Mouse (Mus musculus) myocyte (in vitro differentiated cells): ENCODE results near the gene Chd9. TPM values are rescaled to one million over a fixed set of nuclear protein-coding genes. Genes with fewer than 3 reads are reported as not detected.
"Not testable (repeated sequence)": the region's sequence is repeated elsewhere in the genome, so short reads cannot be mapped to it uniquely, and the experiment has no call there.

ENCODE experiments used
- H3K27me3 ChIP-seq: one replicate; pipeline ENCODE4 v1.6.1; 2011; ENCODE audit not compliant: control insufficient read depth, insufficient read depth, insufficient read length
- H3K36me3 ChIP-seq: one replicate; pipeline ENCODE4 v1.6.1; 2011; ENCODE audit not compliant: control insufficient read depth, insufficient read depth
- H3K4me2 ChIP-seq: one replicate; pipeline ENCODE4 v1.6.1; 2011; ENCODE audit warnings: low read depth, control low read depth
- H3K4me3 ChIP-seq: one replicate; pipeline ENCODE4 v1.5.1; 2011; ENCODE audit warnings: mild to moderate bottlenecking, control low read depth, moderate library complexity
- H3K79me2 ChIP-seq: one replicate; pipeline ENCODE4 v1.6.1; 2011; ENCODE audit not compliant: control insufficient read depth, insufficient read depth
- H3ac ChIP-seq: one replicate; pipeline ENCODE4 v1.6.1; 2011; ENCODE audit not compliant: control insufficient read depth, insufficient read length
- CEBPB ChIP-seq: IDR thresholded peaks from 2 replicates; pipeline ENCODE4 v1.6.1; 2011; ENCODE audit warnings: mild to moderate bottlenecking, moderate library complexity; ENCODE audit not compliant: poor library complexity, insufficient read depth, severe bottlenecking
- E2F4 ChIP-seq: IDR thresholded peaks from one replicate; pipeline ENCODE4 v1.6.1; 2011; ENCODE audit warnings: mild to moderate bottlenecking, control low read depth, moderate library complexity; ENCODE audit not compliant: insufficient read depth
- MAX ChIP-seq: IDR thresholded peaks from one replicate; pipeline ENCODE4 v1.6.1; 2011; ENCODE audit warnings: low read depth, mild to moderate bottlenecking, control low read depth
- MYOD1 ChIP-seq, 3 experiments: IDR thresholded peaks; one replicate each; pipeline ENCODE4 v1.6.1; 2011; ENCODE audit warnings: control low read depth in 2 of 3, low read depth in 2 of 3, mild to moderate bottlenecking in 2 of 3, moderate library complexity in 1 of 3; ENCODE audit not compliant: insufficient read length in 2 of 3, control insufficient read depth in 1 of 3
- MYOG ChIP-seq, 3 experiments: IDR thresholded peaks; one replicate each; pipeline ENCODE4 v1.6.1; 2011; ENCODE audit warnings: control low read depth in 2 of 3, low read depth in 2 of 3, mild to moderate bottlenecking in 2 of 3; ENCODE audit not compliant: insufficient read length in 2 of 3, control insufficient read depth in 1 of 3, insufficient read depth in 1 of 3
- POLR2A ChIP-seq: IDR thresholded peaks from one replicate; pipeline ENCODE4 v1.6.1; 2011; ENCODE audit warnings: low read depth, mild to moderate bottlenecking, control low read depth, moderate library complexity; ENCODE audit not compliant: insufficient read length
- POLR2AphosphoS2 ChIP-seq: IDR thresholded peaks from one replicate; pipeline ENCODE4 v1.6.1; 2011; ENCODE audit warnings: low read depth, control low read depth; ENCODE audit not compliant: insufficient read length
- REST ChIP-seq: IDR thresholded peaks from one replicate; pipeline ENCODE4 v1.6.1; 2011; ENCODE audit warnings: mild to moderate bottlenecking, control low read depth, moderate library complexity; ENCODE audit not compliant: insufficient read depth, insufficient read length
- SRF ChIP-seq: IDR thresholded peaks from one replicate; pipeline ENCODE4 v1.6.1; 2011; ENCODE audit warnings: low read depth; ENCODE audit not compliant: control insufficient read depth, insufficient read length
- TCF12 ChIP-seq: IDR thresholded peaks from one replicate; pipeline ENCODE4 v1.6.1; 2011; ENCODE audit warnings: mild to moderate bottlenecking, control low read depth; ENCODE audit not compliant: poor library complexity, insufficient read depth, severe bottlenecking
- TCF3 ChIP-seq: IDR thresholded peaks from one replicate; pipeline ENCODE4 v1.6.1; 2011; ENCODE audit warnings: low read depth, control low read depth; ENCODE audit not compliant: insufficient read length
- USF1 ChIP-seq: IDR thresholded peaks from one replicate; pipeline ENCODE4 v1.6.1; 2011; ENCODE audit warnings: low read depth, mild to moderate bottlenecking, control low read depth, moderate library complexity
- polyA plus RNA-seq: library from polyadenylated mRNA; unstranded; fragments of >200 nt; fragmentation: generic; extraction: Trizol; gene quantifications from one replicate; pipeline ENCODE4 v1.2.1, GENCODE M21; 2012; ENCODE audit warnings: missing spikeins

Chd9 gene
- polyA plus RNA-seq, 1 experiment, result 29.6 TPM

DNA sequence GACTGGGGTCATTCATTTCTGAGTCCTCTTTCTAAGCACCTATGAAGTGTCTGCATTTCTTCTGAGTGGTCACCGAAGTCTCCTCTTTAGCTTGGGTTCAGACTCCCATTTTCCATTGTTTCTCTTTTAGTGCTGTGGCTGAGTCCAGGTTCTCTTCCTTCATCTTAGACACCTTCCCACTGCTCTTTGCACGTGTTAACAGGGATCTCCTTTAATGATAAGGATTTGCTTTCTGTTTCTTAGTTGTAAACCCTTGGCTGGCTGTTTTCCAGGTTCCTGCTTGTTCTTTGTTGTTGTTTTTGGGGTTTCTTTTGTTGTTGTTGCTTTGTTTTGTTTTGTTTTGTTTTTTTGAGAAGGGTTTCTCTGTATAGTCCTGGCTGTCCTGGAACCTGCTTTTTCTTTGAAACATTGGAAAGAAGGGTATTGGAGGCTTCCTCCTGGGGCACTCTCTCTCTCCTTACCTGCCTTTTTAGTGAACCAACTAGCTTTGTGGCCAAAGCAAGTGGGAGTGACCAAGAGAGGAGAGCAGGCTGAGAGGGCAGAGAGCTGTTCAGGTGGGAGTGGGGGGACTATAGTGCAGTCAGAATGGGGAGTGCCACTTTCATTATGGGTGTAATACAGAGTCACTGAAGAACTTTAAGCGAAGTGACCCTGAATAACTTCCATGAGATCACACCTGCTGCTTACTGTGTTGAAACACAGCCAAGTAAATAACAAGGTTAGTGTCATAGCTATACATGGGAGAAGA is 95.2 kb downstream of the Chd9 start:
- TF ChIP-seq USF1 (no peak), CEBPB (no peak), TCF12 (no peak), TCF3 (no peak), MYOD1 (IDR thresholded peaks at IDR 0.05; ENCODE audit: control insufficient read depth in 1 of 3, insufficient read length in 2 of 3, low read depth in 2 of 3) (no peak), E2F4 (no peak), MAX (no peak)
- Histone ChIP-seq H3ac (no peak overlapping the region), H3K36me3 (no peaks in the 10 kb centered on the region), H3K4me3 (no peak overlapping the region), H3K27me3 (no peaks in the 10 kb centered on the region), H3K4me2 (no peak overlapping the region), H3K79me2 (no peaks in the 10 kb centered on the region)

GRCm38 (mm10) chr8:90928412-90928811 is 100.3 kb downstream of the Chd9 start:
- Histone ChIP-seq H3ac (no peak overlapping the region), H3K27me3 (no peaks in the 10 kb centered on the region), H3K36me3 (no peaks in the 10 kb centered on the region), H3K4me3 (no peak overlapping the region), H3K4me2 (no peak overlapping the region), H3K79me2 (no peaks in the 10 kb centered on the region)
- no peak for TF ChIP-seq E2F4
- TF ChIP-seq MYOD1 (IDR thresholded peaks at IDR 0.05; ENCODE audit: control insufficient read depth in 1 of 3, insufficient read length in 2 of 3, low read depth in 2 of 3), result no peak
- no peak for TF ChIP-seq CEBPB
- no peak for TF ChIP-seq USF1
- TF ChIP-seq POLR2AphosphoS2, result no peak
- no peak for TF ChIP-seq SRF
- no peak for TF ChIP-seq MYOG (IDR thresholded peaks at IDR 0.05; ENCODE audit: control insufficient read depth in 1 of 3, insufficient read depth in 1 of 3, insufficient read length in 2 of 3, low read depth in 2 of 3)
- no peak for TF ChIP-seq TCF12
- no peak for TF ChIP-seq MAX
- TF ChIP-seq TCF3, result no peak
- no peak for TF ChIP-seq REST
- TF ChIP-seq POLR2A, result no peak

GRCm38 (mm10) chr8:90930125-90930524 is 102.0 kb downstream of the Chd9 start:
- not testable (repeated sequence) for H3K4me2 ChIP-seq, H3K27me3 ChIP-seq, H3K4me3 ChIP-seq, H3ac ChIP-seq, H3K79me2 ChIP-seq, H3K36me3 ChIP-seq

- H3K4me2 ChIP-seq, result no peak overlapping the region
- no peak overlapping the region for H3K4me3 ChIP-seq
- TF ChIP-seq REST (no peak), TCF12 (no peak), MYOD1 (IDR thresholded peaks at IDR 0.05; ENCODE audit: control insufficient read depth in 1 of 3, insufficient read length in 2 of 3, low read depth in 2 of 3) (no peak), CEBPB (no peak), TCF3 (no peak), MYOG (IDR thresholded peaks at IDR 0.05; ENCODE audit: control insufficient read depth in 1 of 3, insufficient read depth in 1 of 3, insufficient read length in 2 of 3, low read depth in 2 of 3) (no peak), POLR2A (no peak), MAX (no peak), POLR2AphosphoS2 (no peak), SRF (no peak), E2F4 (no peak), USF1 (no peak)
- H3K27me3 ChIP-seq, result no peaks in the 10 kb centered on the region
- no peaks in the 10 kb centered on the region for H3K79me2 ChIP-seq
- H3K36me3 ChIP-seq, result no peaks in the 10 kb centered on the region
- no peak overlapping the region for H3ac ChIP-seq
Observed at GRCm38 (mm10) chr8:90932934-90933333, 104.8 kb downstream of the Chd9 start.

DNA sequence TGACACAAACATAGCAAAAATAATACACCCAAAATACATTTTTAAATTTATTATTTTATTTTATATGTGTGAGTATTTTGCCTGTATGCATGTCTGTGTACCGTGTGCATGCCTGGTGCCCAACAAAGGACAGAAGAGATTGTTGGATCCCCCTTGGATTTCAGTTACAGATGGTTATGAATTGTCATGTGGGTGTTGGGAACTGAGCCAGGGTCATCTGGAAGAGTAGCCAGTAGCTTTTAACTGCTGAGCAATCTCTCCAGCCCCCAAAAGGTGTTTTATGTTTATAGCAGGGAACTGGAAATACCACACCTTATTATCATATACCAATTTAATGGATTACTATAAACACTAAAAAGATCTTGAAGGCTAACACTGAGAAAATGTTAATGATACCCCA is 106.6 kb downstream of the Chd9 start:
- H3K79me2 ChIP-seq, result no peaks in the 10 kb centered on the region
- TF ChIP-seq POLR2A (no peak), USF1 (no peak), CEBPB (no peak), SRF (no peak), POLR2AphosphoS2 (no peak), TCF3 (no peak), MAX (no peak), REST (no peak), MYOG (IDR thresholded peaks at IDR 0.05; ENCODE audit: control insufficient read depth in 1 of 3, insufficient read depth in 1 of 3, insufficient read length in 2 of 3, low read depth in 2 of 3) (no peak), E2F4 (no peak)
- H3K4me3 ChIP-seq, result no peak overlapping the region
- no peaks in the 10 kb centered on the region for H3K27me3 ChIP-seq
- no peaks in the 10 kb centered on the region for H3K36me3 ChIP-seq
- H3K4me2 ChIP-seq, result no peak overlapping the region
- H3ac ChIP-seq, result no peak overlapping the region
